Mouse (Mus musculus): ENCODE data around the gene Ppp1r14b.

GRCm38 (mm10) chr19:6951994-6952711, 22.6 kb upstream of the Ppp1r14b start:
- TF ChIP-seq CTCF (IDR thresholded peaks at IDR 0.05; ENCODE audit: extremely low read depth, insufficient read depth, low read length) (no peak), POLR2A (IDR thresholded peaks at IDR 0.05; ENCODE audit: extremely low read depth, insufficient read depth, low read length) (no peak)
